Mouse (Mus musculus) megakaryocyte-erythroid progenitor cell, adult 5-6 weeks (primary cell): Measurements from ENCODE around the gene Gm21637. TPM values are rescaled to one million over a fixed set of nuclear protein-coding genes. Genes with fewer than 3 reads are reported as not detected.
"Not testable (repeated sequence)": the region's sequence is repeated elsewhere in the genome, so short reads cannot be mapped to it uniquely, and the experiment has no call there.

Experiments
- ATAC-seq: replicated peaks from 2 replicates; pipeline ENCODE4 v1.8.0; 2016; ENCODE audit warnings: mild to moderate bottlenecking, inconsistent platforms; ENCODE audit not compliant: severe bottlenecking, poor library complexity, low FRiP score, low TSS enrichment
- total RNA-seq, 2 experiments: library from RNA; stranded (forward) in 1 of 2; stranded (reverse) in 1 of 2; fragments of 200-1000, 215-1000 nt in 1 of 2; fragments of >200 nt in 1 of 2; fragmentation: Nextera tagmentation in 1 of 2; gene quantifications; 2 replicates each; pipeline ENCODE4 v1.2.3; 2014 to 2017

Gene Gm21637
- total RNA-seq (2014; fragmentation: Nextera tagmentation): not detected in 2 replicates
- total RNA-seq (2017): not detected in 2 replicates

- ATAC-seq: not testable (repeated sequence)
These were observed at the start of gene Gm21637 for GRCm38 (mm10) chrX:31961744-31962143. Gene Gm21637 (plus strand): TSS chrX:31962044.

Other genes with a start within 250 kb of the Gm21637 start
- not detected in 2 replicates for gene Btbd35f25, start 244.9 kb upstream of the Gm21637 start, total RNA-seq (2014; fragmentation: Nextera tagmentation)
- not detected in 2 replicates for gene Btbd35f25, start 244.9 kb upstream of the Gm21637 start, total RNA-seq (2017)
- not detected in 2 replicates for gene Btbd35f22, start 85.8 kb downstream of the Gm21637 start, total RNA-seq (2014; fragmentation: Nextera tagmentation)
- not detected in 2 replicates for gene Btbd35f22, start 85.8 kb downstream of the Gm21637 start, total RNA-seq (2017)